Mouse (Mus musculus) retina, postnatal 7 days (tissue): ENCODE measurements around the gene Pou4f2.

Experiments used
- DNase-seq: peaks from one replicate; pipeline ENCODE4 v3.0.0-alpha.2; 2012; ENCODE audit warnings: low read depth, low spot score

Gene Pou4f2

GRCm38 (mm10) chr8:78436071-78436651, at the start of gene Pou4f2:
Pou4f2 (minus strand) TSS chr8:78436645.
- DNase-seq, result no peak

GRCm38 (mm10) chr8:78477051-78477829, 40.8 kb upstream of the Pou4f2 start:
- peak; percentile 11 for DNase-seq

GRCm38 (mm10) chr8:78467889-78468288, 31.4 kb upstream of the Pou4f2 start:
- DNase-seq, result peak; percentile 1

- DNase-seq, result no peak
Observed at GRCm38 (mm10) chr8:78463941-78464340, 27.5 kb upstream of the Pou4f2 start.

GRCm38 (mm10) chr8:78456441-78456840, 20.0 kb upstream of the Pou4f2 start:
- no peak for DNase-seq

GRCm38 (mm10) chr8:78442781-78443180, 6.3 kb upstream of the Pou4f2 start:
- no peak for DNase-seq

GRCm38 (mm10) chr8:78438121-78438520, 1.7 kb upstream of the Pou4f2 start:
- no peak for DNase-seq

GRCm38 (mm10) chr8:78437140-78438045, 948 bp upstream of the Pou4f2 start:
- DNase-seq, result no peak

GRCm38 (mm10) chr8:78436661-78437060, 216 bp upstream of the Pou4f2 start:
- DNase-seq, result no peak

GRCm38 (mm10) chr8:78435624-78435960, 853 bp downstream of the Pou4f2 start:
- DNase-seq, result no peak

GRCm38 (mm10) chr8:78434823-78435623, 1.4 kb downstream of the Pou4f2 start:
- DNase-seq, result no peak

GRCm38 (mm10) chr8:78434340-78434739, 2.1 kb downstream of the Pou4f2 start:
- no peak for DNase-seq

- no peak for DNase-seq
Observed at GRCm38 (mm10) chr8:78433318-78433717, 3.1 kb downstream of the Pou4f2 start.

- no peak for DNase-seq
Observed at GRCm38 (mm10) chr8:78432451-78432850, 4.0 kb downstream of the Pou4f2 start.

- DNase-seq, result no peak
Observed at GRCm38 (mm10) chr8:78431356-78431755, 5.1 kb downstream of the Pou4f2 start.

GRCm38 (mm10) chr8:78428148-78428547, 8.3 kb downstream of the Pou4f2 start:
- no peak for DNase-seq

GRCm38 (mm10) chr8:78427769-78428130, 8.7 kb downstream of the Pou4f2 start:
- DNase-seq, result no peak

GRCm38 (mm10) chr8:78426875-78427768, 9.3 kb downstream of the Pou4f2 start:
- no peak for DNase-seq

- DNase-seq, result no peak
Observed at GRCm38 (mm10) chr8:78426455-78426854, 10.0 kb downstream of the Pou4f2 start.

- no peak for DNase-seq
Observed at GRCm38 (mm10) chr8:78423937-78424336, 12.5 kb downstream of the Pou4f2 start.

GRCm38 (mm10) chr8:78420101-78420503, 16.3 kb downstream of the Pou4f2 start:
- DNase-seq, result no peak
